Mouse (Mus musculus): ENCODE data around the gene Bckdha.

GRCm38 (mm10) chr7:25617376-25618160 is 41.2 kb downstream of the Bckdha start:
- TF ChIP-seq CHD2 (IDR thresholded peaks at IDR 0.05; ENCODE audit: low read depth, low read length) (no peak), HCFC1 (IDR thresholded peaks at IDR 0.05; ENCODE audit: borderline replicate concordance, insufficient read depth, low read length) (no peak), ZC3H11A (IDR thresholded peaks at IDR 0.05; ENCODE audit: borderline replicate concordance, low read depth, low read length) (no peak), MAFK (IDR thresholded peaks at IDR 0.05; ENCODE audit: insufficient read depth, low read depth, low read length) (no peak), ZNF384 (IDR thresholded peaks at IDR 0.05; ENCODE audit: low read depth, low read length) (no peak)
